Mouse (Mus musculus) gastrocnemius, adult 2 months (tissue): Measurements from ENCODE around the gene Cotl1. TPM values are rescaled to one million over a fixed set of nuclear protein-coding genes. Genes with fewer than 3 reads are reported as not detected.
A peak's percentile ranks its signal among the peaks of the same experiment; 100 is the strongest.

Source experiments
- DNase-seq: peaks from one replicate; pipeline ENCODE4 v3.0.0; 2022
- H3K27ac ChIP-seq: fragments of 200-600 bp; 2 replicates; pipeline ENCODE4 v1.8.1; 2022; ENCODE audit warnings: mild to moderate bottlenecking
- H3K4me3 ChIP-seq: fragments of 200-600 bp; 2 replicates; pipeline ENCODE4 v1.8.1; 2022; ENCODE audit warnings: mild to moderate bottlenecking, moderate library complexity
- CTCF ChIP-seq: fragments of 200-600 bp; IDR thresholded peaks from 2 replicates; pipeline ENCODE4 v1.8.1; 2022; ENCODE audit warnings: antibody characterized with exemption, mild to moderate bottlenecking, moderate library complexity
- intact Hi-C: fragments of 180-260 bp; cut with DNase I; formaldehyde crosslinking; loops from one replicate; pipeline ENCODE4 v1.15.1; 2025
- total RNA-seq, 2 experiments: library from RNA; stranded (reverse); gene quantifications; 2 replicates each; pipeline ENCODE4 v1.2.3; 2021

The Cotl1 gene
- total RNA-seq, 2 experiments from 2014 or later: 3.2 to 7.4 TPM

DNA sequence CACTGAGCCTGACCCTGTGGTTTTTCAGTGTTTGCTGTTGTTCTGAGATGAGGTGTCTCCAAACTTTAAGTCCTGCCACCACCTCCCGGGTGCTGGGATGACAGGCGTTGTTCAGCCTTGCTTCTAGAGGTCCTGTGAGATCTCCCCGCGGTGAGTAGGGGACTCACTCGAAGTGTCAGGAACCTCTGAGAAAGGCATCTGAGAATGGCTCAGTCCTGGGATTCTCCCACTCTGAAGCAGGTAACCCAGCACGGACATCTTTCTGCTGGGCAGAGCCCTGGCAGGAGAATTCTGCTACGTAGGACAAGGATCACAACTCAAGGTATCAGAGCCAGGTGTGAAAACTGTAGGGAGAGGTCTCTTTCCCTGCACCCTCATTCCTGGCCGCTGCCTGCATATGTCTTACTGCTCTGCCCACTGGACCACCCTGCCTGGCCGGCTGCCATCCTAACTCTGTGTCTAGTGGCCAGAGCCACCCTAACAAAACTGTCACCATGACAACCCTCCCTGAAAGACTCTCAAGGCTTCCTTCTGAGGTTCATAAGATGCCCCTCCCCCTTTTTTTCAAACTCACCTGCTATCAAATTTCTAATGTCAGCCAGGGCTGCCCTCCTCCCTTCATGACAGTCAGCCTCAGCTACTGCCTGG is 59.8 kb downstream of the Cotl1 start:
- intact Hi-C loops: loop anchor here (5.0 kb wide), 1 partner anchor 147 kb away; no protein-coding TSS in a partner anchor
- no peak overlapping the region for H3K27ac ChIP-seq
- H3K4me3 ChIP-seq: no peak overlapping the region
- no peak for TF ChIP-seq CTCF
- no peak for DNase-seq

- peak; percentile 89 for TF ChIP-seq CTCF
- intact Hi-C loops: loop anchor here (1.0 kb wide), 2 partner anchors 80 to 93 kb away; no protein-coding TSS in a partner anchor
- H3K4me3 ChIP-seq: peak overlapping the region; percentile 74
- H3K27ac ChIP-seq: peak overlapping the region; percentile 91
- DNase-seq: peak; percentile 84
Observed at GRCm38 (mm10) chr8:119779013-119779737, 61.2 kb downstream of the Cotl1 start.

DNA sequence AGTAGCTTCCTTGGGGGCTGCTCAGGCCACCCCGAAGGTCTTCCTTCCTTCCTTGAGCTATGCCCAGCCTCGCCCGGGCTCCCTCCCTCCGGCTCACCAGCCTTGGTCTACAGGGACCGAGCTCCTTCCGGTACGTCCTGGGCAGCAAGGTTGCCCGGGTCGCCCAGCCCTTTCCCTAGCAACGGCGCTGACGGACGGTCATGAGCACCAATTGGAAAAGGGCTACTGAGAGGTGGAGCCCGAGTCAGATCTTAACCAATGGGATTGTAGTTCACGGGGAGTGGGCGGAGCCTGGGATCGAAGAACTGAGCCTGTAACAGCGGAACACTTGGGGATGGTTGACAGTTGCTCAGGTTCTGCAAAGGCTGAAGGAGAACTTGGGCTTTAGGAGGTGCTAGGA is 62.1 kb downstream of the Cotl1 start, which contains the start of gene Tldc1:
Gene Tldc1, minus strand, starts transcription at position 154 of the 400 bp plus-strand sequence.
- no peak for TF ChIP-seq CTCF
- intact Hi-C loops: no loop called here
- Histone ChIP-seq H3K27ac (peak within 1 kb of the TSS; percentile 91), H3K4me3 (peak within 1 kb of the TSS; percentile 74)
- peak; percentile 100 for DNase-seq

DNA sequence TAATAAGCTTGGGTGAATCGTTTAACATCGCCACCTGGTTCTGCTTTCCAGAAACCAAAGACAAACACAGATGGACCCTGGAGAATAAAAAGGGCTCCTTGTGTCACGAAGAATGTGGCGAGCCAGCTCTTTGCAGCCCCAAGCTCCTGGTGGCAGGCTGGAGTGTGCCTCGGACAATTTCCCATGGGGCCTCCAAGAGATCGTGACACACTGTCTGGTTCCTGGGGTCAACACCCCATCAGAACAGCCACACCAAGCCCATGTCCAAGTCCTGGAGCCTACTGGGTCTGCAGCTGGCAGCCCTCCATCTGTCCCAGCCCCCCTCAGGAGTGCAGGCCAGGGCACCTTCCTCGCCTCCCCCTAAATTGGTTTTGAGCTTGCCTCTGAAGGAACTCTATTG is 62.6 kb downstream of the Cotl1 start:
- Histone ChIP-seq H3K4me3 (peak overlapping the region; percentile 74), H3K27ac (peak overlapping the region; percentile 91)
- intact Hi-C loops: no loop called here
- no peak for TF ChIP-seq CTCF
- DNase-seq: peak; percentile 59

- Histone ChIP-seq H3K27ac (no peak overlapping the region), H3K4me3 (no peak overlapping the region)
- DNase-seq: no peak
- intact Hi-C loops: no loop called here
- TF ChIP-seq CTCF: no peak
Observed at GRCm38 (mm10) chr8:119776668-119777245, 63.6 kb downstream of the Cotl1 start.

GRCm38 (mm10) chr8:119765761-119766444 is 74.4 kb downstream of the Cotl1 start:
- no peak for DNase-seq
- intact Hi-C loops: no loop called here
- no peak for TF ChIP-seq CTCF
- no peak overlapping the region for H3K27ac ChIP-seq
- no peak overlapping the region for H3K4me3 ChIP-seq

DNA sequence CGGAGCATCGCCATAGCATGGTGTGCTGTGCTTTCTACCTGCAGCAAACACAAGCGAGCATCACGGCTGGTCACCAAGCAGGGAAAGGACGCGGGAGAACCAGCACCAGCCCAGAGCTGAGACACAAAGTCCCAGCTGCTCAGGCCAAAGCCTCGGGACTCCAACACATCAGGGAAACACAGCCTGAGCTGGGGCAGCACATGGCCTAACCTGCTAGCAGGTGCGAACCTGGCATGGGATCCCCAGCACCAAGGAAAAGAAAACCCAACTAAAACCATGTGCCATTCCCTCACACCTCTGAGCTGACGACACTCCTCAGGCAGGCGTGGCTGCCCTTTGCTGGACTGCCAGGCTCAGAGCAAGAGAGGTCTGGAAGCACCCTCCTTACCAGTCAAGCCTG is 75.0 kb downstream of the Cotl1 start:
- TF ChIP-seq CTCF: no peak
- intact Hi-C loops: no loop called here
- Histone ChIP-seq H3K27ac (no peak overlapping the region), H3K4me3 (no peak overlapping the region)
- DNase-seq: no peak

- intact Hi-C loops: no loop called here
- Histone ChIP-seq H3K27ac (no peak overlapping the region), H3K4me3 (no peak overlapping the region)
- DNase-seq: no peak
- no peak for TF ChIP-seq CTCF
Observed at GRCm38 (mm10) chr8:119762226-119763220, 77.8 kb downstream of the Cotl1 start.

- DNase-seq: no peak
- no peak for TF ChIP-seq CTCF
- H3K27ac ChIP-seq: no peak overlapping the region
- H3K4me3 ChIP-seq: no peak overlapping the region
- intact Hi-C loops: no loop called here
Observed at GRCm38 (mm10) chr8:119761692-119762091, 78.7 kb downstream of the Cotl1 start.

Other genes starting within 250 kb of the Cotl1 start
- 1 to 10 TPM; 5.2 to 6.6 TPM for gene Taf1c, start 235.3 kb downstream of the Cotl1 start, total RNA-seq
- gene Adad2, start 227.8 kb downstream of the Cotl1 start, total RNA-seq: not detected
- 10 to 100 TPM; 14.1 to 14.3 TPM for gene Kcng4, start 204.9 kb downstream of the Cotl1 start, total RNA-seq
- gene Wfdc1, start 174.2 kb downstream of the Cotl1 start, total RNA-seq: 10 to 100 TPM; 96.5 to 98.7 TPM
- gene Atp2c2, start 140.5 kb downstream of the Cotl1 start, total RNA-seq: under 1 TPM; 0.08 to 0.10 TPM
- gene Tldc1, start 62.1 kb downstream of the Cotl1 start, total RNA-seq: 1 to 10 TPM; 3.0 to 3.3 TPM
- 1 to 10 TPM in 1 of 2 experiments, under 1 TPM in 1; 0.71 to 1.1 TPM for gene Klhl36, start 21.7 kb upstream of the Cotl1 start, total RNA-seq
- 10 to 100 TPM; 56.9 to 73.9 TPM for gene Usp10, start 69.8 kb upstream of the Cotl1 start, total RNA-seq
- gene Gm20388, start 70.3 kb upstream of the Cotl1 start, total RNA-seq: 10 to 100 TPM in 1 of 2 experiments, 1 to 10 TPM in 1; 6.1 to 15.0 TPM
- 10 to 100 TPM in 1 of 2 experiments, 1 to 10 TPM in 1; 9.5 to 19.6 TPM for gene Crispld2, start 151.9 kb upstream of the Cotl1 start, total RNA-seq